Mouse (Mus musculus) spleen, adult 2 months (tissue): ENCODE measurements around the gene Zcchc2. TPM values are rescaled to one million over a fixed set of nuclear protein-coding genes. Genes with fewer than 3 reads are reported as not detected.

Source experiments
- DNase-seq, 2 experiments: peaks; one replicate each; pipeline versions ENCODE4 v3.0.0 to v3.0.0-alpha.2; 2012 to 2021; ENCODE audit warnings: low spot score in 2 of 2, low read depth in 1 of 2
- H3K27ac ChIP-seq: fragments of 200-500 bp; 2 replicates; pipeline ENCODE4 v1.5.1; 2012; ENCODE audit warnings: low read length, inconsistent platforms; ENCODE audit not compliant: insufficient read depth
- H3K27me3 ChIP-seq: fragments of 200-500 bp; 2 replicates; pipeline ENCODE4 v1.6.1; 2012; ENCODE audit warnings: mild to moderate bottlenecking, moderate library complexity, low read length, inconsistent platforms; ENCODE audit not compliant: control insufficient read depth, insufficient read depth
- H3K36me3 ChIP-seq: fragments of 200-500 bp; 2 replicates; pipeline ENCODE4 v1.6.1; 2012; ENCODE audit warnings: mild to moderate bottlenecking, low read length, inconsistent platforms; ENCODE audit not compliant: control insufficient read depth, insufficient read depth
- H3K4me1 ChIP-seq: fragments of 200-500 bp; 2 replicates; pipeline ENCODE4 v1.6.1; 2011; ENCODE audit warnings: inconsistent platforms; ENCODE audit not compliant: control insufficient read depth, insufficient read depth, insufficient read length
- H3K4me3 ChIP-seq: fragments of 200-500 bp; 2 replicates; pipeline ENCODE4 v1.5.1; 2011; ENCODE audit warnings: mild to moderate bottlenecking, inconsistent platforms; ENCODE audit not compliant: insufficient read depth, insufficient read length; ENCODE audit errors: extremely low read depth
- CTCF ChIP-seq: fragments of 200-500 bp; IDR thresholded peaks from 2 replicates; pipeline ENCODE4 v1.5.1; 2011; ENCODE audit warnings: mild to moderate bottlenecking, inconsistent platforms; ENCODE audit not compliant: insufficient read depth, insufficient read length, insufficient replicate concordance; ENCODE audit errors: extremely low read depth
- POLR2A ChIP-seq: fragments of 200-500 bp; IDR thresholded peaks from 2 replicates; pipeline ENCODE4 v1.6.1; 2011; ENCODE audit warnings: low read depth, low read length, inconsistent platforms
- WGBS: fragments of 180-500 bp; shearing (Covaris S2); methylation state at CpG from one replicate; pipeline ENCODE4 v1.1.7; 2018; 5-methylcytosine and 5-hydroxymethylcytosine counted together
- polyA plus RNA-seq: library from polyadenylated mRNA; depleted of rRNA; stranded (reverse); fragments of >200 nt; gene quantifications from 2 replicates; pipeline ENCODE4 v1.2.3, GENCODE M21; 2012

Gene Zcchc2
- polyA plus RNA-seq, 1 experiment: 16.9 TPM

- no peak for DNase-seq
- TF ChIP-seq CTCF (no peak), POLR2A (no peak)
- no peaks in the 10 kb centered on the region; the same call in 1 of the 2 replicates for H3K4me1 ChIP-seq
- no peaks in the 10 kb centered on the region for H3K27me3 ChIP-seq
- H3K27ac ChIP-seq: no peak overlapping the region
- WGBS: 71% methylated on average over 4 of the region's 4 CpGs
- no peak overlapping the region for H3K4me3 ChIP-seq
- H3K36me3 ChIP-seq: no peaks in the 10 kb centered on the region
Observed at GRCm38 (mm10) chr1:106070814-106071213, 80.6 kb downstream of the Zcchc2 start.

GRCm38 (mm10) chr1:106071237-106072070 is 81.2 kb downstream of the Zcchc2 start:
- no peaks in the 10 kb centered on the region for H3K27me3 ChIP-seq
- peak; percentile 68; the same call in 1 of the 2 replicates for TF ChIP-seq CTCF
- no peak for TF ChIP-seq POLR2A
- H3K4me3 ChIP-seq: no peak overlapping the region
- H3K4me1 ChIP-seq: no peaks in the 10 kb centered on the region
- H3K27ac ChIP-seq: no peak overlapping the region
- peak; percentile 56 to 75 for DNase-seq
- no peaks in the 10 kb centered on the region for H3K36me3 ChIP-seq
- WGBS: 37% methylated on average over 9 of the region's 9 CpGs

- H3K36me3 ChIP-seq: no peaks in the 10 kb centered on the region
- TF ChIP-seq CTCF (no peak), POLR2A (no peak)
- DNase-seq: no peak
- WGBS: 68% methylated on average over 10 of the region's 10 CpGs
- no peaks in the 10 kb centered on the region for H3K4me1 ChIP-seq
- no peak overlapping the region for H3K27ac ChIP-seq
- no peaks in the 10 kb centered on the region for H3K27me3 ChIP-seq
- H3K4me3 ChIP-seq: no peak overlapping the region
Observed at GRCm38 (mm10) chr1:106072071-106072440, 81.8 kb downstream of the Zcchc2 start.

- Histone ChIP-seq H3K27me3 (no peaks in the 10 kb centered on the region), H3K4me3 (no peak overlapping the region), H3K27ac (no peak overlapping the region), H3K4me1 (no peaks in the 10 kb centered on the region), H3K36me3 (no peaks in the 10 kb centered on the region)
- no peak for DNase-seq
- TF ChIP-seq CTCF: no peak
- TF ChIP-seq POLR2A: no peak
- WGBS: 92% methylated on average over 7 of the region's 7 CpGs
Observed at GRCm38 (mm10) chr1:106073166-106073565, 83.0 kb downstream of the Zcchc2 start.

GRCm38 (mm10) chr1:106074141-106074540 is 83.9 kb downstream of the Zcchc2 start:
- 53% methylated on average over 7 of the region's 7 CpGs for WGBS
- H3K36me3 ChIP-seq: no peaks in the 10 kb centered on the region
- no peak for DNase-seq
- no peaks in the 10 kb centered on the region for H3K4me1 ChIP-seq
- TF ChIP-seq POLR2A: no peak
- no peak for TF ChIP-seq CTCF
- no peak overlapping the region for H3K27ac ChIP-seq
- H3K4me3 ChIP-seq: no peak overlapping the region
- no peaks in the 10 kb centered on the region for H3K27me3 ChIP-seq

- no peak for TF ChIP-seq CTCF
- TF ChIP-seq POLR2A: no peak
- no peaks in the 10 kb centered on the region for H3K4me1 ChIP-seq
- H3K36me3 ChIP-seq: no peaks in the 10 kb centered on the region
- H3K27ac ChIP-seq: no peak overlapping the region
- no peak overlapping the region for H3K4me3 ChIP-seq
- DNase-seq: no peak
- 90% methylated on average over 5 of the region's 5 CpGs for WGBS
- H3K27me3 ChIP-seq: no peaks in the 10 kb centered on the region
Observed at GRCm38 (mm10) chr1:106074656-106075055, 84.5 kb downstream of the Zcchc2 start.

- 84% methylated on average over 3 of the region's 3 CpGs for WGBS
- H3K4me3 ChIP-seq: no peak overlapping the region
- TF ChIP-seq CTCF (no peak), POLR2A (no peak)
- H3K36me3 ChIP-seq: no peaks in the 10 kb centered on the region
- DNase-seq: no peak
- H3K27me3 ChIP-seq: no peaks in the 10 kb centered on the region
- H3K4me1 ChIP-seq: no peaks in the 10 kb centered on the region
- no peak overlapping the region for H3K27ac ChIP-seq
Observed at GRCm38 (mm10) chr1:106076641-106077040, 86.4 kb downstream of the Zcchc2 start.
